Mouse (Mus musculus): ENCODE results near the gene Obsl1. TPM values are rescaled to one million over a fixed set of nuclear protein-coding genes. Genes with fewer than 3 reads are reported as not detected.

Gene Obsl1
- polyA plus RNA-seq, 2 experiments = 108 to 315 TPM

GRCm38 (mm10) chr1:75480036-75480435 is 26.2 kb downstream of the Obsl1 start:
- ATAC-seq (ENCODE audit: low FRiP score, low read depth) (no peak), DNase-seq (ENCODE audit: low spot score) (no peak)
- peaks cover 16% of the 10 kb centered on the region for H3K4me1 ChIP-seq (ENCODE audit: control insufficient read depth, insufficient read depth, low read length)
- TF ChIP-seq POLR2A (IDR thresholded peaks at IDR 0.05; ENCODE audit: borderline replicate concordance, extremely low read depth, insufficient read depth, insufficient read length) = no peak
- no peaks in the 10 kb centered on the region for H3K9me3 ChIP-seq (ENCODE audit: control insufficient read depth, low read length)
- WGBS = 22% methylated on average over 13 of the region's 13 CpGs
- peak overlapping the region; percentile 68 for H3K4me3 ChIP-seq (replicated peaks; ENCODE audit: low read length)
- peaks cover 17% of the 10 kb centered on the region for H3K36me3 ChIP-seq (ENCODE audit: control insufficient read depth, insufficient read depth, low read length)
- peaks cover 22% of the 10 kb centered on the region for H3K27me3 ChIP-seq (ENCODE audit: control insufficient read depth, insufficient read depth, low read length)
- no peak overlapping the region for H3K27ac ChIP-seq (replicated peaks; ENCODE audit: low read depth, low read length)
- peak overlapping the region; percentile 75; the same call in 1 of the 2 replicates for H3K4me2 ChIP-seq (replicated peaks; ENCODE audit: low read depth, low read length, severe bottlenecking)
- no peak overlapping the region for H3K9ac ChIP-seq (ENCODE audit: low read depth, low read length, severe bottlenecking)

- DNase-seq (ENCODE audit: low spot score) (no peak), ATAC-seq (ENCODE audit: low FRiP score, low read depth) (no peak; the same call in 1 of the 2 replicates)
- H3K27ac ChIP-seq (replicated peaks; ENCODE audit: low read depth, low read length) = no peak overlapping the region
- H3K36me3 ChIP-seq (ENCODE audit: control insufficient read depth, insufficient read depth, low read length) = peaks cover 21% of the 10 kb centered on the region
- TF ChIP-seq POLR2A (IDR thresholded peaks at IDR 0.05; ENCODE audit: borderline replicate concordance, extremely low read depth, insufficient read depth, insufficient read length) = no peak
- H3K9ac ChIP-seq (ENCODE audit: low read depth, low read length, severe bottlenecking) = no peak overlapping the region
- no peaks in the 10 kb centered on the region for H3K9me3 ChIP-seq (ENCODE audit: control insufficient read depth, low read length)
- peak overlapping the region; percentile 68 for H3K4me3 ChIP-seq (replicated peaks; ENCODE audit: low read length)
- H3K4me1 ChIP-seq (ENCODE audit: control insufficient read depth, insufficient read depth, low read length) = peaks cover 16% of the 10 kb centered on the region
- H3K27me3 ChIP-seq (ENCODE audit: control insufficient read depth, insufficient read depth, low read length) = peaks cover 18% of the 10 kb centered on the region
- 2% methylated on average over 14 of the region's 24 CpGs for whole genome bisulfite sequencing
- peak overlapping the region; percentile 75 for H3K4me2 ChIP-seq (replicated peaks; ENCODE audit: low read depth, low read length, severe bottlenecking)
Observed at GRCm38 (mm10) chr1:75479635-75479989, 26.6 kb downstream of the Obsl1 start.

GRCm38 (mm10) chr1:75478916-75479634 is 27.2 kb downstream of the Obsl1 start, which contains the start of the genes Chpf and Tmem198:
Chpf (minus strand) TSS chr1:75479307.
Tmem198 (plus strand) TSS chr1:75479532.
- Histone ChIP-seq H3K4me1 (ENCODE audit: control insufficient read depth, insufficient read depth, low read length) (peaks cover 16% of the 10 kb centered on the region), H3K36me3 (ENCODE audit: control insufficient read depth, insufficient read depth, low read length) (peaks cover 26% of the 10 kb centered on the region), H3K27ac (replicated peaks; ENCODE audit: low read depth, low read length) (peak within 1 kb of the TSS; percentile 70), H3K4me2 (replicated peaks; ENCODE audit: low read depth, low read length, severe bottlenecking) (peak within 1 kb of the TSS; percentile 75), H3K9ac (ENCODE audit: low read depth, low read length, severe bottlenecking) (peak within 1 kb of the TSS; percentile 63), H3K27me3 (ENCODE audit: control insufficient read depth, insufficient read depth, low read length) (peaks cover 12% of the 10 kb centered on the region; the same call in 1 of the 2 replicates), H3K9me3 (ENCODE audit: control insufficient read depth, low read length) (no peaks in the 10 kb centered on the region), H3K4me3 (replicated peaks; ENCODE audit: low read length) (peak within 1 kb of the TSS; percentile 68)
- ATAC-seq (ENCODE audit: low FRiP score, low read depth) (peak; percentile 93), DNase-seq (ENCODE audit: low spot score) (peak; percentile 98)
- no peak for TF ChIP-seq POLR2A (IDR thresholded peaks at IDR 0.05; ENCODE audit: borderline replicate concordance, extremely low read depth, insufficient read depth, insufficient read length)
- WGBS = under 1% methylated on average over 53 of the region's 76 CpGs

- H3K27ac ChIP-seq (replicated peaks; ENCODE audit: low read depth, low read length) = peak overlapping the region; percentile 70
- no peak for ATAC-seq (ENCODE audit: low FRiP score, low read depth)
Observed at GRCm38 (mm10) chr1:75478497-75478896, 27.8 kb downstream of the Obsl1 start.

GRCm38 (mm10) chr1:75477966-75478290 is 28.3 kb downstream of the Obsl1 start:
- Histone ChIP-seq H3K9ac (ENCODE audit: low read depth, low read length, severe bottlenecking) (no peak overlapping the region), H3K27me3 (ENCODE audit: control insufficient read depth, insufficient read depth, low read length) (peaks cover 10% of the 10 kb centered on the region; the same call in 1 of the 2 replicates), H3K36me3 (ENCODE audit: control insufficient read depth, insufficient read depth, low read length) (peaks cover 38% of the 10 kb centered on the region), H3K4me2 (replicated peaks; ENCODE audit: low read depth, low read length, severe bottlenecking) (peak overlapping the region; percentile 75), H3K27ac (replicated peaks; ENCODE audit: low read depth, low read length) (no peak overlapping the region), H3K9me3 (ENCODE audit: control insufficient read depth, low read length) (no peaks in the 10 kb centered on the region), H3K4me1 (ENCODE audit: control insufficient read depth, insufficient read depth, low read length) (peaks cover 19% of the 10 kb centered on the region), H3K4me3 (replicated peaks; ENCODE audit: low read length) (peak overlapping the region; percentile 68)
- WGBS = 44% methylated on average over 3 of the region's 3 CpGs
- no peak for DNase-seq (ENCODE audit: low spot score)
- TF ChIP-seq POLR2A (IDR thresholded peaks at IDR 0.05; ENCODE audit: borderline replicate concordance, extremely low read depth, insufficient read depth, insufficient read length) = no peak
- ATAC-seq (ENCODE audit: low FRiP score, low read depth) = no peak

More at GRCm38 (mm10) chr1:75478497-75478896, 27.8 kb downstream of the Obsl1 start:
- Histone ChIP-seq H3K4me1 (ENCODE audit: control insufficient read depth, insufficient read depth, low read length) (peaks cover 19% of the 10 kb centered on the region), H3K27me3 (ENCODE audit: control insufficient read depth, insufficient read depth, low read length) (peaks cover 12% of the 10 kb centered on the region; the same call in 1 of the 2 replicates), H3K36me3 (ENCODE audit: control insufficient read depth, insufficient read depth, low read length) (peaks cover 32% of the 10 kb centered on the region), H3K9ac (ENCODE audit: low read depth, low read length, severe bottlenecking) (peak overlapping the region; percentile 63), H3K9me3 (ENCODE audit: control insufficient read depth, low read length) (no peaks in the 10 kb centered on the region), H3K4me2 (replicated peaks; ENCODE audit: low read depth, low read length, severe bottlenecking) (peak overlapping the region; percentile 75), H3K4me3 (replicated peaks; ENCODE audit: low read length) (peak overlapping the region; percentile 68)
- TF ChIP-seq POLR2A (IDR thresholded peaks at IDR 0.05; ENCODE audit: borderline replicate concordance, extremely low read depth, insufficient read depth, insufficient read length) = no peak
- 0% methylated on average over 14 of the region's 25 CpGs for WGBS
- peak; percentile 34 for DNase-seq (ENCODE audit: low spot score)

Data from limb, embryonic 14.5 days (tissue).